Mouse (Mus musculus): ENCODE measurements around the gene Scg3. TPM values are rescaled to one million over a fixed set of nuclear protein-coding genes. Genes with fewer than 3 reads are reported as not detected.
A peak's percentile ranks its signal among the peaks of the same experiment; 100 is the strongest.
"Not testable (repeated sequence)": the region's sequence is repeated elsewhere in the genome, so short reads cannot be mapped to it uniquely, and the experiment has no call there.

Scg3 gene
- total RNA-seq, 2 experiments from 2014 or later: 183 to 193 TPM

DNA sequence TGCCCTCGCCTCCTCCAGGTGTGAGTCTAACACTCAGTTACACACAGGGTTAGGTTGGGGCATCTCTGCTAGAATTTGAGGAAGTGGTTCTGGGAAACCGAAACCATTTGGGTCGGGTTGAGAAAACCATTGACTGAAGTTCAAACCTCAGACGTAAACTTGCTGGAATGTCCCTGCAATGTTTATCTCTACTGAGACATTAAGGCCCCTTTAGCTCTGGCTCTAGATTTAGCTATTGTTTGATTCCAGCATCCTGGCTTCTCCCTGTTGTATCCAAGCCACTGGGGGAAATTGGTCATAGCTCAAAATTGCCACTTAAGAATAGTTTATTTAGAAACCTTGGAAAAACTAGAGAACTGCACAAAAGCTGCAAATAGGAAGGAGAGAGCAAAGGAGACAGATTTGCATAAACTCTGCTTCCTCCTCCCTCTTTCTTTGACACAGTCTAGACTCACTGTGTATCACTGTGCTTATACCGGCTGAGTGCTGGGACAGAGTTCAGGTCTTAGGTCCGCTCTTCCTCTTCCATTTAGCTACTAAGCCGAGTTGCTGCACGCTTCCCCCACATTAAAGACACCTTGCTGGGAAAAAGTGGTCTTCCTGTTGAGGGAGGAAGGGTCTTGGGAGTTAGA, 52.9 kb downstream of the Scg3 start:
- no peak for DNase-seq
- intact Hi-C loops (cut with DNase I): no loop called here

DNA sequence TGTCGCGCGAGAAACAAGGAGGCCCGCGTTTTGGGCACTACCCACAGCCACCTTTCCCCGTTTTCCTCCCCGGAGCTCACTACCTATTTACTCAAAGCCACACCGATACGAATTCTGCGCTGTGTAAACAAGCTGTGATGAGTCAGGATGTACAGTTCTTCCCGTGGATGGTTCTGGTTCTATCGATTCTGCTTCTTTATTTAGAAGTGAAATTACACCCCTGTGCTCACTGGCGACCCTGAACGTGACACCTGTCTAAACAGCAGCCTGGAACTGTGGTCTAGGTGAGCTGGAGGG, 57.6 kb downstream of the Scg3 start:
- no peak for DNase-seq
- intact Hi-C loops (cut with DNase I): no loop called here

DNA sequence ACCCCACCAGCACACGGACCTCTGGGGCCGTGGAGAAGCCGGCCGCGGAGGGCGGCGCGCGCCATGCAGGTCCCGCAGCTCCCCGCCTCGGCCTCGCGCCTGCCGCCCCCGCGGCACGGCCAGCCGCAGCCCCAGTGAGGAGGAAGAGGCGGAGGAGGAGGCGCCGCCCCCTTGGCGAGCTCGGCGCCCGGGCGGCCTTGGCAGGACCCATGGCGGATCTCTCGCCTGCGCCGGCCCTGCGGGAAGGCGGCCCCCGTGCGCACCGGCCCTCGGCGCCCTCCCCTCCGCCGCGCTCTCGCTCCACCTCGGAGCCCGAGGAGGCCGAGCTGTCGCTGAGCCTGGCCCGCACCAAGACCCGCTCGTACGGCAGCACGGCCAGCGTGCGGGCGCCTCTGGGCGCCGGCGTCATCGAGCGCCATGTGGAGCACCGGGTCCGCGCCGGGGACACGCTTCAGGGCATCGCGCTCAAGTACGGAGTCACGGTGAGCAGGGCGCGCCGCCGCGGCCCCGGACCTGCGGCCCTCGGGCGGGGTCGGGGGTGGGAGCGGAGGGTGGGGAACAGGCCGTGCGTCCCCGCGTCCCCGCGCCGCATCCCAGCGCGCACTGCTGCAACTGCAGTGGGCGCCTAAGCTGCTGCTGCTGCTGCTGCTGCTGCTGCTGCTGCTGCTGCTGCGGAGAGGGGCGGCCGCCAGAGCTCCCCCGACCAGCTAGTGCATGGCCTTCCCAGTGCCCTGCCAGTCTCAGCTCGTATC, 58.1 kb downstream of the Scg3 start, which contains the start of gene Lysmd2:
Gene Lysmd2, plus strand, starts transcription at position 186 of the 752 bp plus-strand sequence.
- intact Hi-C loops (cut with DNase I): no loop called here
- peak; percentile 75 for DNase-seq

DNA sequence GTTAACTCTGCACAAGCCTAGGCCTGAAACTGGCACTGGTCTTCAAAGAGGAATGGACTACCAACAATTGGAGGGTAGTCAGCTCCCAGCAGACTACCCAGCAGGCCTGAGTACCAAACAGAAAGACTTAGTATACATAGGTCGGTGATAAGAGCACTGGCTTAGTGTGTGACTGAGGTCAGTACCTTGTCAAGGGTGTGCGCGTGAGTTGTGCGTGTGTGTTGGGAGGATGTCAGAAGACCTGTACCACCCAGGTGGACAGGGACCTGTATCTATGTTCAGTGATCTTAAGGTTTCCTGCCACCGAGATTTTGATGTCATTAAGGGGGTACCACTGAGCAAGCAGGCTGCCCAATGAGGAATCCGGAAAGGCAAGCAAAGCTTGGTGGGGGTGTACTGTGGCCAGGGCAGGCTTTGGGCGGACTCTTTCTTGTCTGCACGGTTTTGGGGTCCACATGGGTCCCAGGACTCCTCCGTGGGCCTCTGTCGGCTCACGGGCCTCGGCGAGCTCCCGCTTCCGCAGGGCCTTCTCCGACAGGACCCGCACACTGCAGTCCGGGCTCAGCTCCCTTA, 58.8 kb downstream of the Scg3 start:
- intact Hi-C loops (cut with DNase I): no loop called here
- no peak for DNase-seq

DNA sequence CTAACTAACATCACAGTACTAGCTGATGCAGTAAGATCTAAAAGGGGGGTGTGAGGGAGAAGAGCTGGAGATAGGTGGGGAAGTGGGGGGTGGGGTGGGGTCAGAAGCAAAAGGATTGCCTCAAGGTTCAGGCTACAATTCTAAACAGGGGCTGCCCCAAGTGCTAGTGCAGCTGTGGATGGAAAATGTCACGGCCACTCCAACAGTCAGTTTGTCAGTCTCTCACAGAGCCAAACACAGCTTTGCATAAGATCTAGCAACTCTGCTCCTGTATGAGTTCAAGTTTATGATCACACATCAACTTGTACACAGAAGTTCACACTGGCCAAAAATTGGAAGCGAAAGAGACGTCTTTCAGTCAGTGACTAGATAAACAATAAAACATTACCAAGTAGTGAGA, 62.4 kb downstream of the Scg3 start:
- no peak for DNase-seq
- intact Hi-C loops (cut with DNase I): no loop called here

DNA sequence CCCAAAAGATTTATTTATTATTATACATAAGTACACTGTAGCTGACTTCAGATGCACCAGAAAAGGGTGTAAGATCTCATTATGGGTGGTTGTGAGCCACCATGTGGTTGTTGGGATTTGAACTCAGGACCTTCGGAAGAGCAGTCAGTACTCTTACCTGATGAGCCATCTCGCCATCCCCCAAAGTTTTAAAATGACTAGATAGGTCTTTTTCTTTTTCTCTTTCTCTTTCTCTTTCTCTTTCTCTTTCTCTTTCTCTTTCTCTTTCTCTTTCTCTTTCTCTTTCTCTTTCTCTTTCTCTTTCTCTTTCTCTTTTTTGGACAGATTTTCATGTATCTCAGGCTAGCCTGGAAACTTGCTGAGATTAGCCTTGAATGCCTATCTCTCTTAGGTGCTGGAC, 64.1 kb downstream of the Scg3 start:
- intact Hi-C loops (cut with DNase I): not testable (repeated sequence)

DNA sequence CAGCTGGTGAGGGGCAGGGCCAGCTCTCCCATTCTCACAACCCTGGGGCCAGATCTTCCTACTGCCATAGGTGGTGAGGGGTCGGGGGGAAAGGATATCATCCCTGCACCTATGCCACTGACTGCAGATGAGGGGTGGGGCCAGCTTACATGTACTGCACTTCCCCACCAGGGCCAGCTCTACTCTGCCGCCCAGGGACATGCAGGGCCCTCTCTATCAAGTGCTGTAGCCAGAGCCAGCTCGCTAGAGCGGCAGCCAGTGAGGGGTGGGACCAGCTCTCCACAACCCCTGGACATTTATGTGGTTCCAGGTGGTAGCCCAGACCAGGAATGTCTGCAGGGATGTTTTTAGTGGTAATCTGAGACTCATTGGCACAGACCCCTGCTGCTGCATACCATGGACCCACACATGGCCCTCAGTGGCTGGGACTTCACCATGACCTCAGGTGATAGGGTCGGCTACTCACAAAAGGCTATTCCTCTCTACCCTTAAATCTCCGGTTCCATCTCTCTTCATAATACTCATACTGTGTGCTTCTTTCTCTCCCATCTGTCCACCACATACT, 64.9 kb downstream of the Scg3 start:
- intact Hi-C loops (cut with DNase I): no loop called here
- no peak for DNase-seq

More for the DNA sequence above, 64.1 kb downstream of the Scg3 start:
- not testable (repeated sequence) for DNase-seq

DNA sequence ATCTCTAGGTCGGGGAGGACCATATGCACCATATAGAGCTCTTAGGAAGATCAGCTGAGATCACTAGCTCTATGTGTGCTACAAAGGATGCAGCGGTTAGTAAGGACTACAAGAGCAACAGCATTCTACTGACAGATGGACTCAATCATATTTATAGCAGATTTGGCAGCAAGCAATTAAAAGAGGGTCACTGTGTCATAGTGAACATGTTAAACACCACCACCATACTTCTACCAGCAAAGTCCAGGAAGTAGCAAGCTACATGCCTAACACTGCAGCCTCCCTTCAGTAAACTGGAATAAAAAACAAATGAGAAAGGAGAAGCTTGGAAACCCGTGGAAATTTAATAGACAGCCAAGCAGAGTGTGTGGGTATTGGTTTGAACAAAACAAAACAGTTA, 67.3 kb downstream of the Scg3 start:
- no peak for DNase-seq
- intact Hi-C loops (cut with DNase I): no loop called here

DNA sequence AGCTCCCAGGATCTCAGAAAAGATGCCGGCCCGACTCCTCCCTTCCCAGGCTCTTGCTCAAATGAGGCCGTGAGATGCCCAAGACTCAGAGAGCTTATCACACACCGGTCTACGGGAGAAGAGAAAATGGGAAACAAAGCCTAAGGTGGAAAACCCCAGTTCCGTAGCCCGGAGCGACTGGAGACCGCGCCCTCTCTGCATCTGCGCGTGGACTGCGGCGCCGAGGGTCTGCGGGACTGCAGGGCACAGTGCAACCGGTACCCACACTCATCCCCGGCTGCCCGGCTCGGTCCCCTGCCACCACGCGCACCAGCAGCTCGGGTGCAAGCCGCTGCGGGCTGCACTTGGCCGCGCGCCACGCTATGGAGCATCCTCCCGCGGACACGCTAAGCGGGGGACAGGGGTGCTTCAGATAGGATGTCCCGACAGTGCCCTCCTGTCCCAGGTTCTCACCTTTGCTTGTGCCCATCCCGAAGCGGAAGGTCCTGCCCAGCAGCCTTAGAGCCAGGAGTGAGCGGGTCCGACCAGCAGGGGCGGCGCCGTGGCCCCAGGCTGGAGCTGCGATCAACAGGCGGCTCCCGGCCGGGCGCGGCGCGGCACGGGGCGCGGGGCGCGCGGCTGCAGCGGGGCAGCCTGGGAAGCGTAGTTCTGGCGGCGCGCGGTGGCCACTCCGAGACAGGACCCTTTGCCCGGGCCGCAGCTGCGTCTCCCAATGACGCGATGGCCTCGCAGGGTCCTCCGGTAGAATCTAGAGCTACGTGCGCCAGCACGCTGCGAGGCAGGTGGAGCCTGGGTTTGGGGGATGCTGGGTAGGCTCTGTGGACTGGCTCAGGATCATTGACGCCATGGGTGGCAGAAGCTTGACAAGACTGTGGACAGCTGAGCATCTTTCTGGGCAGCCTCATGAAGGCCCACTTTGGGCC, 73.0 kb downstream of the Scg3 start, which contains the start of gene Tmod2:
Gene Tmod2, minus strand, starts transcription at position 755 of the 923 bp plus-strand sequence.
- intact Hi-C loops (cut with DNase I): no loop called here
- DNase-seq: peak; percentile 88

DNA sequence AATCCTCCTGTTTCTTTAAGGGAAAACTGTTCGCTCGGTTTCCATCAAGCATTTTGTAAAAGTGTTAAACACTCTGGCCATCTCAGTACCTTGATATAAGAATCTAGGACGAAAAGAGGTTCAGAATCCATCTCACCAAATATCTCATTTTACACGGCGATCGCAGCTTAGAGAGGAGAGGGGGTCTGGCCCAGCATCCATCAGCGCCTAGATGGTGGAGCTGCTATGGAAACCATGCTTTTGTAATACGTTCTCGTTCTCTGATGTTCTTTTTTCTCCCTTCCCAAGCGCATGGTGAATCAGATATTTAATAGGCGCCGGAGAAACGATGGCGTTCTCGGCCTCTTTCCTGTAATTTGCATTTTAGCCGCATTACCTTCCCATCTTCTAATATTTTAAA, 73.9 kb downstream of the Scg3 start:
- DNase-seq: peak; percentile 11
- intact Hi-C loops (cut with DNase I): no loop called here

DNA sequence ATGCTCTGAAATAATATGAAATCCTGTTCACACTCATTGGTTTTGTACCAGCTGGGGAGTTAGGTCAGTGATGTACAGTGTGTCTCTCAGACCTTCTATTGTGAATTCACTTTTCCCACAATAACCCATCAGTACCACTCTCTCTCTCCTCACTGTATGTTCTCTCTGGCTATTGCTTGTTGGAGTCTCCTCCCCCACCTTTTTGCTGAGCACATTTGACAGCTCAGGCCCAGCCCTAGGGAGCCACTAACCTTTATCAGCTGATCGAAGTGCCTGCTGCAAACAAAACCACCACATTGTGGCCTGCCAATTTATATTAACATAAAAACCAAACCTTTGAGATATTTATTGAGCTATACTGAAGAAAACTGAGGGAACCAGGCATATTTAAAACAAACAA, 74.4 kb downstream of the Scg3 start:
- intact Hi-C loops (cut with DNase I): no loop called here

DNA sequence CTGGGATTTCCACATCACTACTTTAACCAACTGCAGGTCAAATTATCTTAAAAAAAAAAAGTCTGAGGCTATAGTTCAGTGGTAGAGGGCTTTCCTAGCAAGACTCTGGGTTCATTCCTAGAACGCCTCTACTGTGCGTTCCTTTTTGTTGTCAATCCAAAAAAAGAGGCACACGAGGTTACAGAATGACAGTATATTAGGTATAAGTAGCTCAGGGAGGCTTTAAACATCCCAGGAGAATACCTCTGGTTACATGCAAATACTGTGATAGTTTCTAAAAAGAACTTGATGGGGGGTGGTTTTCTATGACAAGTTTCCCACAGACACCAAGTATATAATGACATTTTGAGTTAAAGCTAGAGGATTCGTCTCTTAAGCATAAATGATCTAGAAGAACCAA, 76.4 kb downstream of the Scg3 start:
- intact Hi-C loops (cut with DNase I): no loop called here
- DNase-seq: no peak

More for the DNA sequence above, 74.4 kb downstream of the Scg3 start:
- peak; percentile 12 for DNase-seq

DNA sequence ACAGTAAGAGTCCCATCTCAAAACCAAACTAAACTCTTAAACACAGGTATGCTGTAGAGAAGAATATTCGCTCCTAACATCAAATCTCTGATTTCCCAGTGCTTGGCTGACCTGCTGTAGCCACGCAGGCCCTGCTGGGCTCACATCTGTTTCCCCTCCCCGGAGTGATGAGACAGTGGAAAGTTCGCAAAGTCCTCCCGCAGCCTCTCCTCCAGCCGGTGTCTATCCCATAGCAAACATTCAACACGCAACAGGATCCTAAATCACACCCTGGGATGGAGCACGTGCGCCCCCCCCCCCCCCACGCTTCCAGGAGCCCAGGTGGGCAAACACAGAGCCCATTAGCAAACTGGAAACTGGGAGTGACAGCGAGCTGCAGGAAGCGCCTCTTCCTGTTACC, 82.3 kb downstream of the Scg3 start:
- intact Hi-C loops (cut with DNase I): no loop called here
- DNase-seq: no peak

DNA sequence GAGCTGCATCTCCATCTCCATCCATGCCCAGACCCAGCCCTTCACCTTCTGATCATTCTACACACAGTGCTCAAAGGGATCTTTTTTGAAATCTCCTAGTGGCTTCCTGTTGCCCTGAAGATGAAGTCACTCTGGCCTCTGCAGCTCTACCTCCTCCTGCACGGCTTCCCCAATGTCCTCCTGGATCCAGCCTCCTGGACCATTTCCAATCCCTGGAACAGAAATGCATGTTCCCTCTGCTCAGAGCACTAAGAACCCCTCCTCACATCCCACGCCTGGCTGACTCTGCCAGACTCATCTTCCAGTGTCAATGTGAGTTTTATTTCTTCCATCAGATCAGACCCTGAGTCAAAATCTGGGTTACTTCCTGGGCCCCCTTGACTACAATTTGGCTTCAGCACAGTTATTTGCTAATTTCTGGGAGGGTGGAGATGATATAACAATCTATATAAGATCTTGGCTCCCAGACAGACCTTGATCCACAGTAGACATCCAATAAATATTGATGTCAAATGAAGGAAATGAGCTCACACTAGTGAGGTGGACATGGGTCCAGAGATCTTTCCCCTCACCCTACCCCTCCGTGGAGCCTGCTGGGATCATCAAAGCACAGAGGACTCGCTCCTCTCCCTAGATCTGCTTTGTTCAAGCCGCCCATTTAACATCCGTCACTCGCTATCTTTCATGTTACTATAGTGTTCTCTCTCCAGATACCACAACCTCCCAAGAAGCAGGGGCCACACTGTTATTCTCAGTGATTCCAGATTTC, 83.5 kb downstream of the Scg3 start:
- peak; percentile 81 for DNase-seq
- intact Hi-C loops (cut with DNase I): no loop called here

DNA sequence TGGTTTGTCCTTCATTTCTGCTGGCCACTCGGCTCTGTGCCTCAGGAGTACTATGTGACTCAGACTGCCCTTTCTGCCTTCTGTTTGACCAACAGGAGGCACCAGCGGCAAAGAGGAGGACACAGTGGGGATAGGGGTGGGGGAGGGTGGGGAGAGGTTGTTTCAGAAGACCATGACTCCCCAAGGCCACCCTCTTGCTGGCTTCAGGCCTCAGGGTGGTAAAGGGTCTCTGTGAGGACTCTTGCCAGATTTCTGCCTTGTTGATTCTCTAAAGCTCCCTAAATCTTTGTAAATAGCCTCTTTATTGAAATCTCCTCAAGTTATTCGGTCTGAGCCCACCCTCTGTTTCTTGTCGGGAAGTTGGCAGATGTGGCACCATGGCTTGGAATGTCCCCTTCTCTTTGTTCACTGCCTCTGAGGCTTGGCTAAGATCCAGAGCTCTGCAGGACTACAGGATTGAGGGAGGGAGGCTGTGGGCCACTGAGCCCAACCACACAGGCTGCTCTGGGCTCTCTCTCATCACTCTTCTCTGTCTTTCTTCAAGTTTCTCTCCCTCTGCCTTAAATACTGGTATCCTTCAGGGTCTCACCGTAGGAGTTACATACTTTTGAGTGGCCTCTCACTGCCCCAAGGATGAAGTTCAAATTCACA, 84.5 kb downstream of the Scg3 start:
- intact Hi-C loops (cut with DNase I): no loop called here
- peak; percentile 90 for DNase-seq

DNA sequence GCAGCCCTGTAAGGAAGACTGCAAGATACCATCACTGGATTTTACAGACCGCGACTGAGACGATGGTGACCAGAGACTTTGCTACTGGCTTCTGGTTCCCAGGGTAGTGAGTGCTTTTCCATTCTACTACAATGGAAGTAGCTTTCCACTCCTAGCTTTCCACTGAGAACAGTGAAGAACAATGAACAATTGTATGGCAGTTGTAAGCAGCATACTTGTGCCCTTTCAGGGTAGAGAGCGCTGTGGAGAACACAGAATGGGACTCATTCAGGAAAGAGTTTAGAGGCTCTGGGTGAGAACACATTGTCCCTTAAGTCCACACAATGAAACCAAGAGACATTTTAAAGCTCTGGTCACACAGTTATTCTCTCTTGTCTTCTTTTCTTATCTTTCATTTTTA, 86.3 kb downstream of the Scg3 start:
- intact Hi-C loops (cut with DNase I): no loop called here
- DNase-seq: no peak

DNA sequence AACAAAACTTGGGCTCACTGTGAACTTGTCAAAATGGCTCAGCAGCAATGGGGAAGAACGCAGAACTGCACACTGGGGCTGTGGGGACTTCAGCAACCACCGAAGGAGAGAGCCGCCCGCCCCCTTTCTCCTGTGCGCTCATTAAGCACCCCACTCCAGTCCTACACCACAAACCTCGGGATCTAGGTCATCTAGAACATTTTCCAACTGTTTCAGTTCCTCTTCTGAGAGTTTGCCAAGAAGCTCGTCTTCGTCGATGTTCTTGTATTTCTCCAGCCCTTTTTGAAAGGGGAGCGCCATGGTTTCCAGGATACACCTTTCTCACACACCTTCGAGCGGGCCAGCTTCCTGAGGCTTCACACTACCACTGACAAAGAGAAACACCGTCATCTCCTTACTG, 86.8 kb downstream of the Scg3 start:
- intact Hi-C loops (cut with DNase I): no loop called here
- DNase-seq: no peak

DNA sequence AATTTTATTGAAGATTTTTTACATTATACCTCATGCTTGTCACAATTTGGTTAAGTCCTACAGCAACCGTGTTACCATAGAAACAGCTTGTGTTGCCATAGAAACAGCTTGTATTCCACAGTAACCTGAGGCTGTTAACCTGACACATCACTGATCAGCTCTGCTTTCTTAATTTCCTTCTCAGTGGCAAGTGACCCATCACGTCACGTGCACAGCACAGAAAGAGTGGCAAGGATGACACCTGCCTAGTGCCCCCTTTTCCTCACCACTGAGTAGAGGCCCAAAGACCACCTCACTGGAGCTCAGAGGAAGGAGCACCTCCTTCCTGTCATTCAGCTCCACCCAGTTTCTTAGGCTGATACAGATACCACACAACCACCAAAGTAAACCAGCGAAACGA, 90.4 kb downstream of the Scg3 start:
- no peak for DNase-seq
- intact Hi-C loops (cut with DNase I): no loop called here
